Mouse (Mus musculus) heart, adult 11 months (tissue): ENCODE results near the gene Abcc4.
"Not testable (repeated sequence)": the region's sequence is repeated elsewhere in the genome, so short reads cannot be mapped to it uniquely, and the experiment has no call there.

Experiments
- DNase-seq: peaks from one replicate; pipeline ENCODE4 v3.0.0; 2022

Gene Abcc4

DNA sequence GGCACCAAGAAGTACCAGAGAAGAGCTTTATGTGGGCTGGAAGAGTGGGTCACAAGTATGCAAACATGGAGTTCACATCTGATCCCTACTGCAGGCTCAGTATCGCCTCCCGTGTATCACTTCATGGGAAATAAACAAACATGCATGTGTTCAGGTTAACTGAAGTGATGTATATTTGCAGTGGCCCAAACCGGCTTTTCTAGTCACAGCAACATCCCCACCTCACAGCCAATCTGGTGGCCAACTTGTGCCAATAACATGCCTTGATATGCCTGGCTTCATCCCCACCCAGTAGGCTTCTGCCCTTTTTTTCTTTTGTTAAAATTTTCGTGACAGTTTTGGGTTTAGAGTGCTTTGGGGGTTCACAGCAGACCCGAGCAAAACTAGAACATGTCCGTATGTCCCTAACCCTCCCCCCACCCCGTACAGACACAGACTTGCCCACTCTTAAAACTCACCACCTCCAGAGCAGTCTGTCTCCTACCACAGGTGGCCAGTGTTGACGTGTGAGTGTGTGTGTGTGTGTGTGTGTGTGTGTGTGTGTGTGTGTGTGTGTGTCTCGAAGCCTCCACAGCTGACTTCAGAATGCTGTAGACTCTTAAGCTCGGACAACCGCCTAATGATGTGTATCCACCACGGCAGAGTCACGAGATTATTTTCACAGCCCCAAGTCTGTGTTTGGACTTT lies 29.6 kb downstream of the Abcc4 start:
- DNase-seq, result no peak

DNA sequence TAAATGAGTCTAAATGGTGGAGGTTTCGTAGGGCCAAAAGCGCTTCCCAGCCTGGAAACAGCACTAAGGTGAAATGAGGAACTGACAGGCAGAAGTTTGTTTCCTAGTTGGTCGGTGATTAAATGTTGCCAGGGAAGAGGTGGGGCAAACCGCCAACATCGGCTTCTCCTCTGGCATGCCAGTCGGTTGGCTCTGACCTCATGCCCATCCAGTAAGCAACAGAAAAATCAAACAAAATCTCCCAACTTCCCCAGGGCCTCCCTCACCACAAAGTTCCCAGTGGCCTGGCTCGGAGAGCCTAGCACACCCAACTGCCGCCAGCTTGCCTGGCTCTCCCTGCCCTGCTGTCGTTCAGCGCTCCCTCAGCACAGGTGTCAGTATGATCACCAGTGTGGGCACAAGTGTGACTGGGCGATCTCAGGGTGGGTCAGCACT lies 31.3 kb downstream of the Abcc4 start:
- DNase-seq, result peak; percentile 93

DNA sequence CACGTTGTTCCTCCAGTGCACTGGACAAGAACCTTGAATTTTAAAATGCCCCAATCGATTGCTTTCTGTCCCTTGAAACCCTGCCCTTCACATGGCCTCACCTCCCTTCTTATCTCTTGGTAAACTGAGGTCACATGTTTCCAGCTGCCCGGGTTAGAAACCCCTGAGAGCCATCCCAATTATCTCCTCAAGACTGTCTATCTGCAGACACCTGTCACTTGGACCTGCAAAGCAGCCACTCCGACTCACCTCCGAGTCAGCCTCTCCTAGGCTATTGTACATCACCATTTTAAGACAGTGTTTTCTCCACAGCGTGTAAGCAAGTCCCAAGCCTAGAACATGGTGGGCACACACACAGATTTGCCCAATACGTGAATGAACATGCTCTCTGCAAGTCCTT lies 31.8 kb downstream of the Abcc4 start:
- no peak for DNase-seq

DNA sequence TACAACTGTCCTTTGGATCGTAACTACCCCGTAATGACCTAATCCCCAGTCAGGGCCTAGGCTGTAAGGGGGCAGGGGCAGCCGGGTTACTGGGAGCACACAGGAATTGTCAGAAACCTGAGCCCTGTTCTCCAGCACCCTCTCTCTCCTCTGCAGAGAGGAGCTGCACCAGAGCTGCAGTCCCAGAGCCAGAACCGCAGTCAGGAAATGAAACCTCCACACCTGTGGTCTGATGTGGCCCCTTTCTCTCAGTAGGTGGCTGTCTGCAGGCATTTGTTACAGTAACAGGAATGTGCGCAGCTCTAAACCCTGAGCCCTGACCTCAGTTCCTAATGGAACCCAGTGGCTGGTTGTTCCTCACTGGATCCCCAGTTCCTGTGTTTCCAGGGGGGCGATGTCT lies 32.5 kb downstream of the Abcc4 start:
- DNase-seq, result no peak

DNA sequence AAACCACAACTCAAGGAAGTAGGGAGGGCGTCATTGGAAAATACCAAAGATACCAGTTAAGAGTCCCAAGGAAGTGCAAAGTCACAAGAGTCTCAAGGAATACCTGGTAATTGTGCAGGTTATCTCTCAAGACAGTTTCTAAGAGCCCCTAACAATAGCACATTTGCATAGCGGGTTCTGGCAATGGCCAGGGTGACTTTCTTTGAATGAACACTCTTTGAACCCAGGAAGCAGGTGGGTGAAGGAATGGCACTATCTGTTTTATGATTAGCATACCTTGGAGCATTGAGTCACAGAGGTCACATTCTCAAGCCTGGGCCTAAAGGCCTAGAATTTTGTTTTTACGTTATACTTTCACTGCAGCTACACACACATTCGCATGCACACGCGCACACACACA lies 33.1 kb downstream of the Abcc4 start:
- not testable (repeated sequence) for DNase-seq

DNA sequence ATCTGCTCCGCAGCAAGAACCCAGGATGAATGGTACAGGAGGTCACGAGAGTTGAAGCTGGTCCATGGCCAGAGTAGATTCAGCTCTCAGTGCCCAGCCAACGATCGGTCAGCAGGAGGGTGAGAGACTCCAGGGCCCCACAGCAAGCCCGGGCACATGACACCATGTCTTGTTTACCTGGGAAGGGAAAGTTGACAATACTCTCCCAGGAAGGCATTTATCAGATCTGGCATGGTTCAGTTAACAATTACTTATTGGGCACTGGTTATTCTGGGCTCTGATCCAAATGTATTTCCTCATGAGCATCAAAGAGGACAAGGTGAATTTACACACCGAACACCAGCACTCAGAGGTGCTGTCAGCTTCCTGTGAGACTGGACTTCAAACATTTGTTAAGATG lies 38.5 kb downstream of the Abcc4 start:
- DNase-seq, result peak; percentile 97

DNA sequence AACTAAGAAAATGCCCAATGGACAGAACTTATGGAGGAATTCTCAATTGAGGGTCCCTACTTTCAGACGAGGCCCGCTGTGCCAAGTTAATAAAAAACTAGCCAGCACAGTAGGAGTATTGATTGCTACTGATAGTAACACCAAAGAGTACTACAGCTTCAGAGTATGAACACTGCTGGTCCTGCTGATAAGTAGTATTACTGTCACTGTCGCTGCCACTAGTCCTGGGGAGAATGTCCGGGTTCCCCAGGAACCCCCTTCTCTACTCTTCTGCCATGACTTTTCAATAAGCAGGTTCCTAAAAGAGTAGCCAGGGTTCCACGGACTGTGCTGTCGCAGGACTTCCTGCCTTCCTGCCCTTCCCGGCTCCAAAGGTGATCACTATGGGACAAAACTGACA lies 41.4 kb downstream of the Abcc4 start:
- no peak for DNase-seq

DNA sequence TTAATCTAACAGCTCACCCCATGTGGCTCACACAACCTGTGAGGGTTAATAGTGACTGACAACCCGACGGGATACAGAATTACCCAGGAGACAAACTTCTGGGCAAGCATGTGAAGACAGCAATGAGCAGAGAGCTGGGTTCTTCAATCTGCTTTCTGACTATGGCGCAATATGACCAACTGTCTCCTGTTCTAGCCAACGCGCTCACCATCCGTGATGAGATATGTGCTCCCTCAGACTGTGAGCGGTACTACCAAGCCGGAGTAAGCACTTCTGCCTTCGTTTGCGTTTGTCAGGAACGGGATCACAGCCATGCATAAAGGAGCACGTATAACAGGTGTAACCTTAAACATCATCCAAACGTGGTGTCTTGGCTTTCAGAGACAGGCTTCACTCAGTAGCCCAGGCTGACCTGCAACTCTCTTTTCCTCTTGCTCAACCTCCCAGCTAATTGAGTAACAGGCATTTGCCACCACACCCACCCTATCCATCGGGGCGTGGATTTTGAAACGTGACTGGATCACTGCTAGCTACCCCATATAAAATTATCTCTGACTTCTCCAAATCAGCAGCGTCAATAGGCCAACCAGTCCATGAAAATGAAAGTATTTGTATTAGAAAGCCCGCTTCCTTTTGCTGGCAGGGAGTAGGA lies 43.3 kb downstream of the Abcc4 start:
- DNase-seq, result no peak

DNA sequence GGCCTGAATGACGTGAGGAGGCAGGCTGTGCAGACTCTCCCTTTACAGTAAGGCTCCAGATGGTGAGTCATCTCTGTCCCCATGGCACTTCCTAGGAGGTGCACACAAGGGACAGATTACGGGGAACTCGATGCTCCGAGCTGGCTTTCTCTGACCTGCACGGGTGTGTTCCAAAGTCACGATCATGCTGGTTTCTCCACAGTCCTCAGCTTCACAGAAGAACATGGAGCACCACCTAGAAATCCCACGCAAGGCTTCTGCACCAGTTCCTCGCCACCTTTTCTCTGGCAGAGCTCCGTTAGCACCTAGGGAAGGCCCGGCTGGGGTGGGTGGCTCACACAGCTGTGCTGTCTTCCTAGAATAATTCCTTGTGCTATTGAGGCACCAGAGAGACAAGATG lies 43.9 kb downstream of the Abcc4 start:
- DNase-seq, result no peak

DNA sequence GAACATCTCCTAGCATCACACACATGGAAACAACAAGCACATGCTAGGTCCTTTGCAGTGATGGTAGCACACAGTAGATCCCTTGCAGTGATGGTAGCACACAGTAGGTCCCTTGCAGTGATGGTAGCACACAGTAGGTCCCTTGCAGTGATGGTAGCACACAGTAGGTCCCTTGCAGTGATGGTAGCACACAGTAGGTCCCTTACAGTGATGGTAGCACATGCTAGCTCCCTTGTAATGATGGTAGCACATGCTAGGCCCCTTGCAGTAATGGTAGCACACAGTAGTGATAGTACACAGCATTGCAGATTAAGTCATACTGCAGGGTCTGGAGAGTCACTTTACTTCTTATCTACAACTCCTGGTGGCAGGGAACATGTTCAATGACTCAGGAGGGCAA lies 46.8 kb downstream of the Abcc4 start:
- no peak for DNase-seq

DNA sequence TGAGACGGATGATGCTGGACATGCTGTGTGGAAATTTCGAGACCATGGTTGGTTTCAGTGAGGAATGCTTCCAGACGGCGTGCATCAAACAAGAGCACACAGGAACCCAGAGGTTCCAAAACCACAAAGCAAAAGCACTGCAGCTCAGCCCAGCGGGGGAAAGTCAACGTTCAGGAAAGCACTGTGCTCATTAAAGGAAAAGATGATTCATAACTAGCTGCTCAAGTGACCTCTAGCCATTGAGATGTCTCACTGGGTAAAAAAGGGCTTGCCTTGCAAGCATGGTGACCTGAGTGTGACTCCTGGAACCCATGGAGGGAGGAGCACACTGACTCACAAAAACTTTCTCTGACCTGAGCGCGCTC lies 47.7 kb downstream of the Abcc4 start:
- no peak for DNase-seq

DNA sequence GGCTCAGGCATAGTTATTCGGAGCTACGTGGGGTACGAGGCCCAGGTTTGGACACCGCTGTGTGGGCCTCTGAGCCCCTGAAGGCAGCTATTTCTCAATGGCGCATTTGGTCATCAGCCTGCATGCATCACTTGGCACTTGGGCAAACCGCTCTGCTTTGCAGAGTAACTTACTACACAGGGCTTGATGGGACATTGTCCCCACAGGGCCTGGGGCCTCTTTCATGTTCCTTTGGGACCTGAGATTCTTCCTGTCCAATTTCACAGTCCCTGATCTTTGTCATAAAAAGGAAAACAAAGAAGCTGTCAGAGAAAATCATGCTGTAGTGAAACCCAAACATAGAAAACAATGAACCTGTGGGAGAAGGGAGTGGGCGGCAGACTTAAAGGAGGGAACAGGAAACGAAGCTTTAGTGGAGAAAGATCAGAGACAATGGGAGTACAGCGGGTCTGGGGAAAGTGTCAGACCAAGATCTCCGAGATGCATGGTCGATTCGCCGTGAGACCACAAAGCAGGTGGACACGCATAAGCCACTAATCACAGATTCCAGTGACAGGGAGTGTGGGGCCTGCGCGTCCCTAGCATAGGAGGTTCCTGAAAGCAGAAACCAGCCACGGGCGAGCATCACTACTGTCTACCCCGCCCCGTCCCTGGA lies 48.2 kb downstream of the Abcc4 start:
- DNase-seq, result no peak

DNA sequence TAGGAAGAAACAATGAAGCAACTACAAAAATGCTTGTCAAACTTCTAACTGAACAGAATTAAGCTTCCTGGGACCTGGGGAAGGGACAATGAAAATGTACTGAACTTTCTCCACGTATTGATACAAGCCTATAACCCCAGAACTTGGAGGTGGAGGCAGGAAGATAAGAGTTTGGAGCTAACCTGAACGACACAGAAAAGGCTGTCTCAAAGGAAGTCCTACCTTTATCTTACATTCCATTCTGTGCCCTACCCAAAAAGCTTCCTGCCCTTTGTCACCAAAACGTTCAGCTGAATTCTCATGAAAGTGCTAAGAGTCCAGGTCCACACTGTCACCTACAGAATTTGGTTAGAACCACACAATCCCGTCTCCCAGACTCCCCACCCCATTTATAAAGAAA lies 48.8 kb downstream of the Abcc4 start:
- DNase-seq, result no peak

DNA sequence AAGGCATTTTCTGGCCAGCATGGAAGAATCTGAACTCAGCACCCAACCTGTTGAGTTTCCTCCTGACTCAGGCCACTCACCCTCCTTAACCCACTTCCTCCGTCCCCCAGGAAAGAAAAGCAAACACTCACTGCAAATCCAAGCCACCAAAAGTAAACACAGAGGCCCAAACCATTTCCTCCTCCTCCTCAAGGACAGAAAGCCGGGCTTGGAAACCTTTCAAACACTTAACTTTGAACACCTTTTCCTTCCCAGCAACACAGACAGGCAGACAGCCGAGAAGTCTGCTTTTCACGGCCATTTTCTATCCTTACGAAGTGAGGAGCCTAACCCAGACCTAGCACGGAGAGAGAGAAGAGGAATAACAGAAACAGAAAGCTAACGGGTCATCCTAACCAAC lies 50.0 kb downstream of the Abcc4 start:
- DNase-seq, result no peak

DNA sequence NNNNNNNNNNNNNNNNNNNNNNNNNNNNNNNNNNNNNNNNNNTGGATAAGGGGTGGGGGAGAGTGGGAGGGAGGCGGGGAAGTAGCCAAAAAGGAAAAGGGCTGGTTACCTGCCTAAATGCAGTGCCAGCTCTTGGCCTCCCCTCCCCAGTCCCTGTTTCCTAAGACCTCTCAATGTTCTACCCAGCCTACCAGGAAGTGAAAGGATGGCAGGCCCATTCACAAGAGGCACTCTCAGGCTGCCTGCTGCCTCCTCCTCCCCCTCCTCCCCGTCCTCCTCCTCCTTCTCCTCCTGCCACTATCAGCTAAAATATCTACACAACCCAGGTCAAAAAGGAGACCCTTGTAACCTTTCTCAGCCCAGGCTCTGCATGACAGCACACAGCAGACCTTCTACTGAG lies 51.1 kb downstream of the Abcc4 start:
- DNase-seq, result no peak

DNA sequence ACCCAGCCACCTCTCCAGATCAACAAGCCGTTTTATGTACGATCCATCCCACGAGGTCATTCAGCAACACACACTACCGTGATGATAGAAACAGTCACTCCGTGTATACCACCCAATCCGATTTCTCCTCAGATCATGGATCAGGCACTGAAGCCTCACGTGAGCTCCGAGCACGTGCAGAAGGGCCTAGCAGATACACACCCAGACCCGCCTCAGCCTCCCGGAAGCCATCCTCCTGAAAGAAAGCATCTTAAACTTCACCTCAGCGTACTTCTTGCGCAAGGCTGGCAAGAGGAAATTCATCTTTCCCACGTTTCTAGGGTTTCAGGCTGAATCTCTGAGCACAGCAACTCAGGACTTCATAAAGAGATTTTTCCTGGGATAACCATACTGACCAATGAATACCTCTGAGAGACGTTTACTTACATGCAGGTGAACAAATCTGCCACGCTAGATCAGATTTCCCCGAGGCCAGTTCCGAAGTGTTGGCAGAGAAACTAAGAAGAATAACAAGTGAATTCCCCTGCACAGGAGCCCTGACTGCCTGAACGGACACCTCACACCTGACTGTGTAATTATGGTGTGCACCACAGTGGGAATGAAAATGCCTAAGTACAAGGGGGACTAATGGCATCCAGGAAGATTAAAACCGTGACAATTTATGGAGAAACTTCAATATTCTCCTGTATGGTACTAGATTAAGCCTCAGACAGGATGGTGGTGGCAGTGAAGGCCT lies 54.1 kb downstream of the Abcc4 start:
- no peak for DNase-seq

DNA sequence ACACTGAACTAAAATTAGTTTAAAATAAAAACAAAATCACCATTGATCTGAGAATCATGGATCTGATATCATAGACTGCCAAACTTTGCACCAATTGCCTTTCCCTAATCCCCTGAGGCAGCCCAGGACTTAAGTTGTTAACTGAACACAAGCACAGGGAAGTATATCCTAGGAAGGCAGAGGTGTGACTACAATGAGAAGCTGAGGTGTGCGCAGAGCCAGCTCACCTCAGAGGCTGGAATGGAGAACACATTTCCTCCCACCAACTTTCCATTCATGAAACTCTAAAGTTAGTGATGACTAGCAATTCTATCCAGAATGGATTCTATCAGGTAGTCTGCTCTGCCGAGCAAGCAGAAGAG lies 56.1 kb downstream of the Abcc4 start:
- no peak for DNase-seq

DNA sequence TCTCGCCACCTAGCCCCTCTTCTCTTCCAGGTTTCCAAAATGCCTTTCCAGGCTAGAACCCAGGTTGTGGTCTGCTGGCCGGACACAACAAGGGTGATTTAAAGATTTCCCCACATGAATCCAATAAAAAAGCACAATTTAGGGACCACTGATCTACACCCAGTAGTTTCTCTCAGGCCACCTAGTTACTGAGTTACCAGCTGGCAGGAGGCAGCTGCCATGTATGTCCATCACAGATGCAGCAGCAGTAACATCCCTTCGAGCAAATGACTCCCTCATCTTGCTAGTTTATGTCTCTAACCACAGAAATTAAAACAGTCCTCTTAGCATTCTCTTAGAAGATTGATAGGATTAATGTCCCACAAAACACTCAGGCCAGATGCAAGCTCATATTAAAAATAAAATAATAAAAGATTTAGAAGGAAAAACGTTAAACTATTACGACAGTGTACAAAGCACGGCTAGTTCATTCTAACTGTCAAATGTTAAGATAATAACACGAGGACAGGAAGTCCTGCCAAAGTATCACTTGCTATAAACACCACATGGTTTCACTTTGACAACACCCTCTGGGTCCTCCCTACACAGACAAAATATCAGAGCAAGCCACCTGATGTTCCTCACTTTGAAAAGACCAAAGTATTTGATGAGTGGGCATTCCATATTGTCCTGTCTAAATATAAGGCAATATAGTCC lies 56.7 kb downstream of the Abcc4 start:
- peak; percentile 83 for DNase-seq

DNA sequence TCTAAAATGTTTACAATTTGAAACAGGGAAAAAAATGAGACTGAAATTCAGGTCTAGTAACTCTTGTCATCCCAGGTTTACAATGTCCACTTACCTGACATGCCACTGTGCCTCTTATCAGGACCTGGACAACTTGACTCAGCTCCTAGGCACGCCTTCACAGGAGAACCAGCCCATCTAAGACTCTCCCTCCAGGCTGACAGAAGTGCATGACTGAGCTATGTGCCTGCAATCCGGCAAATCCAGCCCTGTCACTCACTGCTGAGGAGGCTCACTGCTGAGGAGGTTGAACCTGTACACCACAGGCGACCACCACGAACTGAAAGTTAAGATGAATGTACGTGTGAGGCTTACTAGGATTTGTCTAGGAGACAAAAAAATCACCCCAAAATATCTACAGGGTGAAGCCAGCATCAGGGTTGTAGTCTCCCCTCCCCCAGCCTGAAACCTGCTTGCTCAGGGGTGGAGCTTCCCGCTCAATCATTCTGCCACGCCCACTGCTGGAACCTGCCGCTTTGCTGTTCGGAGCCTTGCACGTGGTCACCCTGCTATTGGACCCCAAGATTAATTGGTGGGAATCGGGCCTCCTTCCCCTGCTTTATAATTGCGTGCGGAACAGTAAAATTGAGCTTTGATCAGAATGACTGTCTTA lies 63.0 kb downstream of the Abcc4 start:
- DNase-seq, result not testable (repeated sequence)

DNA sequence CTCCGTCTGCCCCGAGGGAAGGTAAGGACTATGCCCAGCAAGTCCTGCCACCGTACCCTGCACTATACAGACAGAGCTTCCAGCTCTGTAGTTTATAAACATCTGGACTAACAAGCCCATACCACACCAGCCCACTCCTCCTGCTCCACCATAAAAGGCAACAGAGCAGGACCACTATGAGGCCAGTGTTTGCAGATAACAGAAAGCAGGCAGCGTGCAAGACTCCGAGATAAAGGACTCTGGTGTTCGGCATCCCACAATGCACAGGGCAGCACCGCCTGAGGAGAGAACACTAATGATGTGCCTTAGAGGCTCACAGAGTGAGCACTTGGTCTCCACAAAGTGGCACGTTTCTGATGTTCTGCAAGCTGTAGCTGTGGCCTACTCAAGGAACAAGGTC lies 63.9 kb downstream of the Abcc4 start:
- no peak for DNase-seq

DNA sequence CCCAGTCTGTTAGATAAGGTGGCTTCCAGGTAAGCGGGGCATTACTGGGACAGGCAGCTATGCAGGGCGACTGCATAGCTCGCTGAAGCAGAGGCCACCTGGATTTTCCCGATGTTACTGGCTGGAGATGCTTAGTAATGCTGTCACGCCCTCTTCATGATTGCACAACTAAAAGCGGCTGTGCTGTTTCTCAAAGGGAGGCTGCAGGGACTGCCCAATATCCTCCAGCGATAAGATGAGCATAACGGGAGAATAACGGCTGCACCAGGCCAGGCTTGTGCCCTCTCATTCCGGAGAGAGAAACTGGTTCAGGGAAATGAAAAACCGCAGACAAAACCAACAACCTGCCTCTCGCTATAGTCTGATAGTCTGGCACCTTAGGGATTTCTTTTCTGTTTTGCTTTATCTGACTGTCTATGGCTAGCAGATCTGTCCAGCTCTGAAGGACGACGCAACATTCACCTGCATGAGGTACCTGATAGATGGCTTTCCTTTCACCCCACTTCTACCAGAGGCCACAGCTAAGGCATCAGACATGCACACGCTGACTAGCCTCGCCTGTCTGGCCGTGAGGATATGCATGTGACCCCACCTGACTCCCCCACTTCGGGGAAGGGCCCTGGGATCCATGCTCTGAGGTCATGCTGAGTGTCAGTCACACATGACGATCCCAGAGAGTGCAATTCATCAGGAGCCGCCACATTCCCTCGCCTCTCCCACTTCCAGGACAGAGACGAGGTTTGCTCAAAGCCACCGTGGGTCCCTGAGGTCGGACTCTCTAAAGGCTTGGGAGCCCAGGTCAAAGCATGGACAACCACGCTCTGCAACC lies 67.4 kb downstream of the Abcc4 start:
- DNase-seq, result peak; percentile 91
